10 mouse cellular contexts compared by ENCODE assay signal in genomic region chr10:18710949-18711348, GRCm38 (mm10). TPM values are rescaled to one million over a fixed set of nuclear protein-coding genes. Genes with fewer than 3 reads are reported as not detected.
DNase-seq lines count a peak whose midpoint lies in the region; ATAC-seq lines count a peak whose summit lies in the region.
"Had no signal": no experiment of that assay in that cellular context is flagged by ENCODE, and none has a peak within 500 bp of the region (broad histone marks: within the 10 kb centered on the region; RNA-seq: fewer than 3 reads in every experiment).

No protein-coding gene starts in this region.

- no peak for ATAC-seq in megakaryocyte progenitor cell, adult 5-6 weeks (replicated peaks; ENCODE audit: poor library complexity)
- ATAC-seq: liver, embryonic 12.5 days had no signal

- peak; percentile 23 to 42 for DNase-seq in frontal cortex, postnatal 36 days (ENCODE audit: low spot score in 2 of 2)
- no peak for DNase-seq in frontal cortex, postnatal 14 days (ENCODE audit: low spot score in 2 of 2)
- DNase-seq in NIH3T3 (ENCODE audit: low read depth), result peak; percentile 3
- DNase-seq in cerebellum, postnatal 14 days, result peak; percentile 85 to 91
- DNase-seq in left cerebral cortex, postnatal 36 days (ENCODE audit: low spot score in 2 of 2), result peak; percentile 23 to 29
- no peak for DNase-seq in MN1 (ENCODE audit: low spot score)
- no peak for DNase-seq in adrenal gland, adult 18-20 months (ENCODE audit: low spot score in 2 of 2)
- DNase-seq: thymus, adult 18-20 months had no signal

- intact Hi-C loops in left cerebral cortex, postnatal 36 days (cut with DNase I), result no loop called here

RNA-seq across cellular contexts. Expression of gene Arfgef3, which starts 32.8 kb away (rescaled TPM):
- total RNA-seq in left cerebral cortex, postnatal 36 days (2021), result 100 to 1,000 TPM; 105 to 109 TPM
- 1 to 10 TPM; 5.0 to 5.8 TPM for total RNA-seq in adrenal gland, adult 18-20 months (2021)
- 0.88 and 1.7 TPM in 2 replicates for total RNA-seq in megakaryocyte progenitor cell, adult 5-6 weeks (2015)
- total RNA-seq in megakaryocyte progenitor cell, adult 5-6 weeks (2017), result 0.79 and 0.95 TPM in 2 replicates

Comparison
In these comparisons a context has a peak if more than half of its experiments do, and no peak if none do; other contexts are left out.
1. DNase-seq: peak in frontal cortex, postnatal 36 days (2 of 2), NIH3T3 (single experiment), cerebellum, postnatal 14 days (2 of 2) and left cerebral cortex, postnatal 36 days (2 of 2); none in frontal cortex, postnatal 14 days (0 of 2), MN1 (single experiment) and adrenal gland, adult 18-20 months (0 of 2).
2. RNA of gene Arfgef3, which starts 32.8 kb away (total RNA-seq): 105 to 109 TPM in left cerebral cortex, postnatal 36 days; 5.0 to 5.8 TPM in adrenal gland, adult 18-20 months and 0.79 to 1.7 TPM in megakaryocyte progenitor cell, adult 5-6 weeks; every median in the first group is over 10 times any median in the second.